Mouse (Mus musculus): ENCODE measurements around the gene Cd27. TPM values are rescaled to one million over a fixed set of nuclear protein-coding genes. Genes with fewer than 3 reads are reported as not detected.
"Not testable (repeated sequence)": the region's sequence is repeated elsewhere in the genome, so short reads cannot be mapped to it uniquely, and the experiment has no call there.

Gene Cd27
- polyA plus RNA-seq, 1 experiment from 2014 or later: 2.9 TPM

DNA sequence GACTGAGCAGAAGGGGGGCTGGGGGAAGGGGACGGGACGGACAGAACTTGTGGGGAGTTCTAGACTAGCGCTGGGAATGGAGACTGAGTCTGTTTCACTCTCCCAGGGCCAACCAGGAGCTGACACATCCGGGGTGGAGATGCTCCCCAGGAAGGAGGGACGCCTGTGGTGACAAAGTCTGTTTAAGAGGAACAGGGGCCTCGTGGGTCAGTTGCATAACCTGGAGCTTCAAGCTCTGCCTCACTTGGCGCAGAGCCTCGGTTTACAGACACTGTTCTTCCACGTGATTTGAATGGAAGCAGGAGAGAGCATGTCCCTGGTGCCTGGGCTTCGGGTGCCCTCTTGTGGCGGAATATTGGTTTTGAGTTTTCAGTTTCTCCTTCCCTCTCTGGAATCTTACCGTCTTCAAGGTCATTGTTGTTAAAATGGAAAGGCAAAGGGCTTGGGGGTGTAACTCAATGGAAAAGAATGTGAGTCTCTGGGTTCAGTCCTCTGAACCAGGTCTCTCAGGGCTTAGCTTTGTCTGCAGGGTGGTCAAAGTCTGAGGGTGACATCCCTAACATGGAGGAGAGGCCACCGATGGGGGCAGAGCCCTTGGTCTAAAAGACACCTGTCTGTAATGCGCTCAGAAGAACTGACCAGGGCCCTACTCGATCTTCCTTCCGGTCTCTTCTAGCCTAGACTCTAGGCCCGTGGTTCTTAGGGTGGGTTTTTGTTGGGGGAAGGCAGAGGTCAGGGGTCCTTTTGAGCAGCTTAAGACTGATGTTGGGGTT is 34.8 kb upstream of the Cd27 start:
- H3K9ac ChIP-seq (ENCODE audit: low read depth, low read length): peak overlapping the region; percentile 46
- ATAC-seq (ENCODE audit: low read depth): peak; percentile 90
- H3K4me1 ChIP-seq (ENCODE audit: control insufficient read depth, insufficient read depth, low read length): no peaks in the 10 kb centered on the region
- H3K9me3 ChIP-seq (ENCODE audit: control insufficient read depth, low read length): no peaks in the 10 kb centered on the region
- H3K4me2 ChIP-seq (ENCODE audit: low read depth, low read length): peak overlapping the region; percentile 47
- peak overlapping the region; percentile 7; the same call in 1 of the 2 replicates for H3K4me3 ChIP-seq (ENCODE audit: low read depth, low read length)
- no peak overlapping the region for H3K27ac ChIP-seq (replicated peaks; ENCODE audit: low read depth, low read length)
- no peaks in the 10 kb centered on the region for H3K36me3 ChIP-seq (ENCODE audit: control insufficient read depth, insufficient read depth, low read length)
- H3K27me3 ChIP-seq (replicated peaks; ENCODE audit: control insufficient read depth, insufficient read depth, low read length): no peaks in the 10 kb centered on the region
- 15% methylated on average over 16 of the region's 17 CpGs for WGBS
- peak; percentile 96 for DNase-seq (ENCODE audit: low spot score)

DNA sequence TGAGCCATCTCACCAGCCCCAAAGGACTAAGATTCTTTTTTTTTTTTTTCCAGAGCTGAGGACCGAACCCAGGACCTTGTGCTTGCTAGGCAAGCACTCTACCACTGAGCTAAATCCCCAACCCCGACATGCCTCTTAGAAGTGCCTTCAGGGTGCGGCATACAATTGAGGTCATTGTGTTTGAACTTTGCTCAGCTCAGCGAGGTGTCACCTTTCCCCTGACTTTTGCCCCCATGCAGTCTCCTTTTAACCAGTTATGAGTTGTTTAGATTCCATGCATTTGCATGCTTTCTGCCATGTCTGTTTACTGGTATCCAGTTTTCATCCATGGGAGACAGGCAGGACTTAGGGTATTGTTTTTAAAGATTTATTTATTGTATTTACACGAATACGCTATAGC is 32.0 kb upstream of the Cd27 start:
- Histone ChIP-seq H3K9me3 (ENCODE audit: control insufficient read depth, low read length) (no peaks in the 10 kb centered on the region), H3K36me3 (ENCODE audit: control insufficient read depth, insufficient read depth, low read length) (no peaks in the 10 kb centered on the region), H3K27ac (replicated peaks; ENCODE audit: low read depth, low read length) (no peak overlapping the region), H3K27me3 (replicated peaks; ENCODE audit: control insufficient read depth, insufficient read depth, low read length) (no peaks in the 10 kb centered on the region), H3K4me2 (ENCODE audit: low read depth, low read length) (no peak overlapping the region), H3K4me1 (ENCODE audit: control insufficient read depth, insufficient read depth, low read length) (no peaks in the 10 kb centered on the region), H3K9ac (ENCODE audit: low read depth, low read length) (no peak overlapping the region), H3K4me3 (ENCODE audit: low read depth, low read length) (no peak overlapping the region)
- ATAC-seq (ENCODE audit: low read depth) (no peak), DNase-seq (ENCODE audit: low spot score) (no peak)
- 29% methylated on average over 6 of the region's 6 CpGs for WGBS

DNA sequence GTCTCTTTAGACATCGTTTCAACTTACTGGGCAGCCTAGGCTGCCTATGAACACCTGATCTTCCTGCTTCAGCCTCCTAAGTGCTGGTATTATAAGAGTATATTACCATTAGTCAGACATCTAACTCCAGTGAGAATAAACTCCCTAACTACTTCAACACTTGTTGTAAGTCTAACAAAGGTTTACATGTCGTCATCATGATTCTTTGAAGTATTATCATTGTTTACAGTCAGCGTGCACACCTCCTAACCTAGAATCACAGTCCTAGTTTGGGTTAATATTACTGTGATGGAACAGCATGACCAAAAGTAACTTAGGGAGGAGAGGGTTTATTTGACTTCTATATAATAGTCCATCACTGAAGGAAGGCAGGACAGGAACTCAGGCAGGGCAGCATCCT is 30.7 kb upstream of the Cd27 start:
- Histone ChIP-seq H3K27ac (replicated peaks; ENCODE audit: low read depth, low read length) (no peak overlapping the region), H3K9me3 (ENCODE audit: control insufficient read depth, low read length) (no peaks in the 10 kb centered on the region; the same call in 1 of the 2 replicates), H3K4me3 (ENCODE audit: low read depth, low read length) (no peak overlapping the region), H3K27me3 (replicated peaks; ENCODE audit: control insufficient read depth, insufficient read depth, low read length) (no peaks in the 10 kb centered on the region), H3K9ac (ENCODE audit: low read depth, low read length) (no peak overlapping the region), H3K36me3 (ENCODE audit: control insufficient read depth, insufficient read depth, low read length) (no peaks in the 10 kb centered on the region), H3K4me2 (ENCODE audit: low read depth, low read length) (no peak overlapping the region), H3K4me1 (ENCODE audit: control insufficient read depth, insufficient read depth, low read length) (no peaks in the 10 kb centered on the region)
- no peak for DNase-seq (ENCODE audit: low spot score)
- no peak for ATAC-seq (ENCODE audit: low read depth)
- 85% methylated on average over 3 of the region's 3 CpGs for WGBS

DNA sequence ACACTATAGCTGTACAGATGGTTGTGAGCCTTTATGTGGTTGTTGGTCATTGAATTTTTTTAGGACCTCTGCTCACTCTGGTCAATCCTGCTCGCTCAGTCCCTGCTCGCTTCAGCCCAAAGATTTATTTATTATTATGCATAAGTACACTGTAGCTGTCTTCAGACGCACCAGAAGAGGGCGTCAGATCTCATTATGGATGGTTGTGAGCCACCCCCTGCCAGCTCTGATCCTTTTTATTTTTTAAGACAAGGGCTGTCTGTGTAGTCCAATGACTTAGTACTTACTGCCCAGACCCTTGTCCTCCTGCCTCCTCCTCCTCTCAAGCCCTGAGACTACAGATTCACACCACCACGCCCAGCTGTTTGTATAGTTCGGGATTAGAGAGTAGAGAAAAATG is 29.8 kb upstream of the Cd27 start:
- H3K4me1 ChIP-seq (ENCODE audit: control insufficient read depth, insufficient read depth, low read length); H3K27ac ChIP-seq (replicated peaks; ENCODE audit: low read depth, low read length); H3K4me2 ChIP-seq (ENCODE audit: low read depth, low read length); ATAC-seq (ENCODE audit: low read depth); H3K4me3 ChIP-seq (ENCODE audit: low read depth, low read length); H3K9me3 ChIP-seq (ENCODE audit: control insufficient read depth, low read length); H3K36me3 ChIP-seq (ENCODE audit: control insufficient read depth, insufficient read depth, low read length); H3K9ac ChIP-seq (ENCODE audit: low read depth, low read length); DNase-seq (ENCODE audit: low spot score); H3K27me3 ChIP-seq (replicated peaks; ENCODE audit: control insufficient read depth, insufficient read depth, low read length): not testable (repeated sequence)
- WGBS: 61% methylated on average over 6 of the region's 6 CpGs

DNA sequence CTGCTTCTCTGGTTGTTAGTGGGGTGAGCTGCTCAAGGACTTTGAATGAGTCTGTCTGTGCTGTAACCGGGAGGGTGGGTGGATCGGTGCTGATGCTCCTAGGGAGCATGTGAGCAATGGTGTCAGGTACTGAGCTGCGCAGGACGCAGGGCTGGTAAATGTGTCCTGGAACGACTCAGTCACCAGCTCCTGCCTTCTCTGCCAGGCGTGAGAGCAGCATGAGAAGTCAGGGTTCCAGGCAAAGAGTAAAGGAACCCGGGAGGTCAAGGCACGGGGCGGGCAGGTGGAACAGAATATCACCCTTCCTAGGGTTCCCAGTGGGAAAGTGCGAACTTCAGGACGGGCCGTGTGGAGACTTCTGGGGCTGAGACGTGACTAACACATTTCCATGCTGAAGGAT is 29.3 kb upstream of the Cd27 start:
- Histone ChIP-seq H3K27ac (replicated peaks; ENCODE audit: low read depth, low read length) (no peak overlapping the region), H3K4me1 (ENCODE audit: control insufficient read depth, insufficient read depth, low read length) (no peaks in the 10 kb centered on the region), H3K9ac (ENCODE audit: low read depth, low read length) (no peak overlapping the region), H3K4me2 (ENCODE audit: low read depth, low read length) (no peak overlapping the region), H3K4me3 (ENCODE audit: low read depth, low read length) (no peak overlapping the region), H3K9me3 (ENCODE audit: control insufficient read depth, low read length) (no peaks in the 10 kb centered on the region; the same call in 1 of the 2 replicates), H3K36me3 (ENCODE audit: control insufficient read depth, insufficient read depth, low read length) (no peaks in the 10 kb centered on the region), H3K27me3 (replicated peaks; ENCODE audit: control insufficient read depth, insufficient read depth, low read length) (no peaks in the 10 kb centered on the region)
- WGBS: 79% methylated on average over 13 of the region's 13 CpGs
- DNase-seq (ENCODE audit: low spot score): no peak
- ATAC-seq (ENCODE audit: low read depth): no peak

DNA sequence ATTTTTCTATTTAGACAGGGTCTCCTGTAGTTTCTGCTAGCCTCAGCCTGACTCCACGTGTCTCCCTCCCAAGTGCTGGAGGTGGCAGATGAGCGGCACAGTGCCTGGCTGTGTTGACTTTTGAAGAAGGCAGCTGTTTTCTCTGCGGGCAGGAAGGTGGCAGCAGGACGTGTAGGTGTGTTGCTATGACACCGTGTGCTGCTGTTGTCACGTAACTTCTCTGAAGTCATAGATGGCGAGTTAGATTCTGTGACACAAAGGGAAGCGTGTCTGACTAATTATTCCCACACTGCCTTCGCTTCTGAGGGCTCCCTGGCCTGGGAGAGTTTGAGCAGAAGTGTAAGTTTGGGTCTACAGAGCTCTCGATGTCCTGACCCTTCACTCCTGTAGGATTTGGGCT is 28.4 kb upstream of the Cd27 start:
- ATAC-seq (ENCODE audit: low read depth): no peak

DNA sequence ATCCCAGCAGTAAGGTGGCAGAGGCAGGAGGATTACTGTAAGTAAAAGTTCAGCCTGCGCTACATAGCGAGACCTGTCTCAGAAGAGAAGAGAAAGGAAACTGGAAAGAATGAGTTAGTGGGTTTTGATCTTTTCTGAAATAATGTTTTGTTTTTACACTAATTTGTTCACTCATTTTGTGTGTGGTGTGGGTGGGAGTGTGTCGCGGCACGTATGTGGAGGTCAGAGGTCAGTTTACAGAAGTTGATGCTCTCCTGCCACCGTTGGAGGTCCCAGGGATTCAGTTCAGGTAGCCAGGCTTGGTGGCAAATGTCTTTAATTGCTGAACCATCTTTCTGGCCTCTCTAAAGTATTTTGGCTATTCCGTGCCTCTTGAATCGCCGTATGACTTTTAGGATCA is 27.4 kb upstream of the Cd27 start:
- no peak overlapping the region for H3K4me2 ChIP-seq (ENCODE audit: low read depth, low read length)
- DNase-seq (ENCODE audit: low spot score): no peak
- 87% methylated on average over 9 of the region's 9 CpGs for WGBS
- ATAC-seq (ENCODE audit: low read depth): no peak
- no peaks in the 10 kb centered on the region for H3K36me3 ChIP-seq (ENCODE audit: control insufficient read depth, insufficient read depth, low read length)
- no peaks in the 10 kb centered on the region for H3K4me1 ChIP-seq (ENCODE audit: control insufficient read depth, insufficient read depth, low read length)
- H3K4me3 ChIP-seq (ENCODE audit: low read depth, low read length): no peak overlapping the region
- H3K27me3 ChIP-seq (replicated peaks; ENCODE audit: control insufficient read depth, insufficient read depth, low read length): no peaks in the 10 kb centered on the region
- H3K27ac ChIP-seq (replicated peaks; ENCODE audit: low read depth, low read length): no peak overlapping the region
- no peaks in the 10 kb centered on the region; the same call in 1 of the 2 replicates for H3K9me3 ChIP-seq (ENCODE audit: control insufficient read depth, low read length)
- H3K9ac ChIP-seq (ENCODE audit: low read depth, low read length): no peak overlapping the region

More for the DNA sequence above, 28.4 kb upstream of the Cd27 start:
- H3K4me1 ChIP-seq (ENCODE audit: control insufficient read depth, insufficient read depth, low read length): no peaks in the 10 kb centered on the region
- no peak overlapping the region for H3K27ac ChIP-seq (replicated peaks; ENCODE audit: low read depth, low read length)
- DNase-seq (ENCODE audit: low spot score): no peak
- WGBS: 49% methylated on average over 10 of the region's 10 CpGs
- H3K36me3 ChIP-seq (ENCODE audit: control insufficient read depth, insufficient read depth, low read length): no peaks in the 10 kb centered on the region
- no peak overlapping the region for H3K4me2 ChIP-seq (ENCODE audit: low read depth, low read length)
- no peaks in the 10 kb centered on the region; the same call in 1 of the 2 replicates for H3K9me3 ChIP-seq (ENCODE audit: control insufficient read depth, low read length)
- no peak overlapping the region for H3K4me3 ChIP-seq (ENCODE audit: low read depth, low read length)
- H3K9ac ChIP-seq (ENCODE audit: low read depth, low read length): 0 out of 2 replicates have a peak overlapping the region, but pooled peaks have one; percentile 5
- no peaks in the 10 kb centered on the region for H3K27me3 ChIP-seq (replicated peaks; ENCODE audit: control insufficient read depth, insufficient read depth, low read length)

DNA sequence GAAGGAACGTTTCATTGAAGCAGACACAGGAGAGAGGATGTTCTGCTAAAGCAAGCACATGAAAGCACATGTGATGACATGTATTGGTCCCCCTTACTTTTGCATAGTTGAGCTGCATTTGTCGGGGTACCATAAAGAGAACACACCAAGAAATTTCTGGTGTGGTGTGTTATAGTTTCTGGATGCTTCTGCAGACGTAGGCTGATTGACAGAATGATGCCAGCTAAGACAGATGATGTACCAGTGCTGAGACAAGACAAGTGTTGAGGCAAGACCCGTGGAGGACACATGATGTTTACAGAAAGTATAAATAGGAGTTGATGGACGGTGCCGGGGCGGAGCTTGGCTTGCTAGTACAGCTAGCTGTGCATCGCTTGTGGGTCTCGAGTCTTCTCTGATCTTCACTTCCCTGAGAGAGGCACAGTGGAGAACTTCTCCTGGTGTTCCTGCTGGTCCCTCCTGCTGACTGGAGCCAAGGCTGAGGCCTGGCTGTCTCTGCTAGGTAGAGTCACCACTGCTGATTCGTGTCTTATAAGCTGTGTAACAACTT is 23.3 kb upstream of the Cd27 start:
- no peak overlapping the region for H3K4me3 ChIP-seq (ENCODE audit: low read depth, low read length)
- no peaks in the 10 kb centered on the region for H3K36me3 ChIP-seq (ENCODE audit: control insufficient read depth, insufficient read depth, low read length)
- DNase-seq (ENCODE audit: low spot score): no peak
- WGBS: 83% methylated on average over 10 of the region's 10 CpGs
- no peak overlapping the region for H3K9ac ChIP-seq (ENCODE audit: low read depth, low read length)
- no peak overlapping the region for H3K4me2 ChIP-seq (ENCODE audit: low read depth, low read length)
- H3K9me3 ChIP-seq (ENCODE audit: control insufficient read depth, low read length): no peaks in the 10 kb centered on the region; the same call in 1 of the 2 replicates
- no peaks in the 10 kb centered on the region for H3K4me1 ChIP-seq (ENCODE audit: control insufficient read depth, insufficient read depth, low read length)
- ATAC-seq (ENCODE audit: low read depth): no peak
- H3K27me3 ChIP-seq (replicated peaks; ENCODE audit: control insufficient read depth, insufficient read depth, low read length): no peaks in the 10 kb centered on the region
- H3K27ac ChIP-seq (replicated peaks; ENCODE audit: low read depth, low read length): no peak overlapping the region

Measured in embryonic facial prominence, embryonic 14.5 days (tissue).